Mouse (Mus musculus) stomach, postnatal 0 days (tissue): ENCODE measurements at regions not wholly inside any gene's neighbourhood (a gene's known extent, or its start where the extent isn't known, plus 50 kb on each side); places are given as distances from the start of the nearest gene placed in this dataset.
"Not testable (repeated sequence)": the region's sequence is repeated elsewhere in the genome, so short reads cannot be mapped to it uniquely, and the experiment has no call there.

Source experiments
- ATAC-seq: fragments of 200-750 bp; cut with Nextera tagmentation; 2 replicates; pipeline ENCODE4 v1.8.0; 2017; ENCODE audit not compliant: low FRiP score, low TSS enrichment
- DNase-seq: peaks from one replicate; pipeline ENCODE4 v3.0.0-alpha.2; 2016; ENCODE audit warnings: low spot score
- H3K27ac ChIP-seq: fragments of 300-500 bp; sonication (generic); replicated peaks from 2 replicates; pipeline ENCODE4 v1.5.1; 2014; ENCODE audit warnings: mild to moderate bottlenecking, control low read depth
- H3K27me3 ChIP-seq: fragments of 300-500 bp; sonication (generic); 2 replicates; pipeline ENCODE4 v1.6.1; 2014; ENCODE audit warnings: low read length; ENCODE audit not compliant: control insufficient read depth, insufficient read depth
- H3K36me3 ChIP-seq: fragments of 300-500 bp; sonication (generic); 2 replicates; pipeline ENCODE4 v1.6.1; 2014; ENCODE audit warnings: low read length, mixed read lengths; ENCODE audit not compliant: control insufficient read depth, insufficient read depth
- H3K4me1 ChIP-seq: fragments of 300-500 bp; sonication (generic); replicated peaks from 2 replicates; pipeline ENCODE4 v1.6.1; 2014; ENCODE audit warnings: antibody characterized with exemption; ENCODE audit not compliant: control insufficient read depth, insufficient read depth
- H3K4me2 ChIP-seq: fragments of 300-500 bp; sonication (generic); replicated peaks from 2 replicates; pipeline ENCODE4 v1.6.1; 2014; ENCODE audit warnings: low read depth, mild to moderate bottlenecking, control low read depth, moderate library complexity
- H3K4me3 ChIP-seq: fragments of 300-500 bp; sonication (generic); 2 replicates; pipeline ENCODE4 v1.5.1; 2014; ENCODE audit warnings: low read depth, low read length, control low read depth
- H3K9ac ChIP-seq: fragments of 300-500 bp; sonication (generic); 2 replicates; pipeline ENCODE4 v1.6.1; 2014; ENCODE audit warnings: mild to moderate bottlenecking, low read length, control low read depth, mixed read lengths
- H3K9me3 ChIP-seq: fragments of 300-500 bp; sonication (generic); 2 replicates; pipeline ENCODE4 v1.6.1; 2016; ENCODE audit warnings: low read length; ENCODE audit not compliant: control insufficient read depth
- CTCF ChIP-seq: IDR thresholded peaks from 2 replicates; pipeline ENCODE4 v1.5.1; 2016; ENCODE audit warnings: antibody characterized with exemption, low read depth, mild to moderate bottlenecking, moderate library complexity
- EP300 ChIP-seq: optimal IDR thresholded peaks from 2 replicates; pipeline ENCODE3; 2016; ENCODE audit warnings: antibody characterized with exemption
- WGBS: fragments of 180-500 bp; shearing (Covaris S2); extraction: QIAGEN DNeasy Blood & Tissue Kit; methylation state at CpG from one replicate; pipeline ENCODE4 v1.1.7; 2014; 5-methylcytosine and 5-hydroxymethylcytosine counted together

GRCm38 (mm10) chr17:52315879-52316278, 286.6 kb upstream of the Kcnh8 start:
- Histone ChIP-seq H3K9ac (no peak overlapping the region), H3K4me1 (no peaks in the 10 kb centered on the region), H3K27me3 (no peaks in the 10 kb centered on the region), H3K4me3 (no peak overlapping the region), H3K36me3 (no peaks in the 10 kb centered on the region), H3K27ac (no peak overlapping the region), H3K9me3 (no peaks in the 10 kb centered on the region), H3K4me2 (no peak overlapping the region)
- TF ChIP-seq CTCF (no peak), EP300 (no peak)
- WGBS = 75% methylated on average over 2 of the region's 2 CpGs
- DNase-seq (no peak), ATAC-seq (no peak)

GRCm38 (mm10) chr17:52315456-52315855, 287.1 kb upstream of the Kcnh8 start:
- DNase-seq, ATAC-seq, H3K4me3 ChIP-seq, H3K4me1 ChIP-seq, H3K9me3 ChIP-seq, H3K36me3 ChIP-seq, H3K27ac ChIP-seq, H3K9ac ChIP-seq, H3K4me2 ChIP-seq, H3K27me3 ChIP-seq: not testable (repeated sequence)
- 76% methylated on average over 1 of the region's 2 CpGs for WGBS

GRCm38 (mm10) chr17:52312043-52312442, 290.5 kb upstream of the Kcnh8 start:
- Histone ChIP-seq H3K9ac (no peak overlapping the region), H3K27me3 (no peaks in the 10 kb centered on the region), H3K27ac (no peak overlapping the region), H3K4me1 (no peaks in the 10 kb centered on the region), H3K4me3 (no peak overlapping the region), H3K9me3 (no peaks in the 10 kb centered on the region), H3K36me3 (no peaks in the 10 kb centered on the region), H3K4me2 (no peak overlapping the region)
- 59% methylated on average over 1 of the region's 1 CpGs for WGBS
- no peak for ATAC-seq
- no peak for TF ChIP-seq EP300
- no peak for TF ChIP-seq CTCF
- no peak for DNase-seq

GRCm38 (mm10) chr17:52308789-52309188, 293.7 kb upstream of the Kcnh8 start:
- no peak overlapping the region for H3K27ac ChIP-seq
- no peak for ATAC-seq
- 91% methylated on average over 5 of the region's 5 CpGs for WGBS

GRCm38 (mm10) chr17:52304133-52304532, 298.4 kb upstream of the Kcnh8 start:
- WGBS = 59% methylated on average over 4 of the region's 4 CpGs
- DNase-seq (no peak), ATAC-seq (no peak)
- Histone ChIP-seq H3K27ac (no peak overlapping the region), H3K36me3 (no peaks in the 10 kb centered on the region), H3K4me1 (no peaks in the 10 kb centered on the region), H3K27me3 (no peaks in the 10 kb centered on the region), H3K4me2 (no peak overlapping the region), H3K9ac (no peak overlapping the region), H3K4me3 (no peak overlapping the region), H3K9me3 (no peaks in the 10 kb centered on the region)
- TF ChIP-seq CTCF = no peak
- TF ChIP-seq EP300 = no peak

More at GRCm38 (mm10) chr17:52308789-52309188, 293.7 kb upstream of the Kcnh8 start:
- no peak for DNase-seq
- H3K9ac ChIP-seq = no peak overlapping the region
- H3K4me1 ChIP-seq = no peaks in the 10 kb centered on the region
- TF ChIP-seq CTCF (no peak), EP300 (no peak)
- H3K4me2 ChIP-seq = no peak overlapping the region
- H3K27me3 ChIP-seq = no peaks in the 10 kb centered on the region
- no peaks in the 10 kb centered on the region for H3K9me3 ChIP-seq
- H3K36me3 ChIP-seq = no peaks in the 10 kb centered on the region
- no peak overlapping the region for H3K4me3 ChIP-seq

- H3K9me3 ChIP-seq = no peaks in the 10 kb centered on the region
- H3K27ac ChIP-seq = no peak overlapping the region
- DNase-seq (no peak), ATAC-seq (no peak)
- no peaks in the 10 kb centered on the region for H3K4me1 ChIP-seq
- H3K4me3 ChIP-seq = no peak overlapping the region
- TF ChIP-seq CTCF (no peak), EP300 (no peak)
- 91% methylated on average over 4 of the region's 4 CpGs for WGBS
- no peak overlapping the region for H3K4me2 ChIP-seq
- no peak overlapping the region for H3K9ac ChIP-seq
- no peaks in the 10 kb centered on the region for H3K27me3 ChIP-seq
- H3K36me3 ChIP-seq = no peaks in the 10 kb centered on the region
Observed at GRCm38 (mm10) chr17:52303320-52303719, 299.2 kb upstream of the Kcnh8 start.

- no peak overlapping the region for H3K4me3 ChIP-seq
- DNase-seq (no peak), ATAC-seq (no peak)
- H3K9me3 ChIP-seq = no peaks in the 10 kb centered on the region
- H3K9ac ChIP-seq = no peak overlapping the region
- no peak overlapping the region for H3K27ac ChIP-seq
- no peaks in the 10 kb centered on the region for H3K4me1 ChIP-seq
- H3K4me2 ChIP-seq = no peak overlapping the region
- WGBS = 81% methylated on average over 4 of the region's 4 CpGs
- H3K36me3 ChIP-seq = no peaks in the 10 kb centered on the region
- TF ChIP-seq EP300 (no peak), CTCF (no peak)
- no peaks in the 10 kb centered on the region for H3K27me3 ChIP-seq
Observed at GRCm38 (mm10) chr17:52299769-52300168, 302.7 kb upstream of the Kcnh8 start.
